Mouse (Mus musculus) embryonic fibroblast, embryonic 13.5 days (primary cell): ENCODE measurements around the gene Lipc.

Experiments used
- CTCF ChIP-seq: IDR thresholded peaks from 2 replicates; pipeline ENCODE4 v1.5.1; 2011; ENCODE audit warnings: mild to moderate bottlenecking, control low read depth, low read length, moderate library complexity, borderline replicate concordance; ENCODE audit not compliant: insufficient read depth
- POLR2A ChIP-seq: IDR thresholded peaks from 2 replicates; pipeline ENCODE4 v1.6.1; 2011; ENCODE audit warnings: low read depth, mild to moderate bottlenecking, control low read depth, low read length, moderate library complexity

GRCm38 (mm10) chr9:70802816-70803215, 149.2 kb downstream of the Lipc start:
- TF ChIP-seq CTCF (no peak), POLR2A (no peak)
